Mouse (Mus musculus) lung, postnatal 4 days (tissue): ENCODE results near the gene Tnrc6b.
"Not testable (repeated sequence)": the region's sequence is repeated elsewhere in the genome, so short reads cannot be mapped to it uniquely, and the experiment has no call there.

Experiments used
- DNase-seq, 2 experiments: peaks; one replicate each; pipeline ENCODE4 v3.0.0; 2021

Tnrc6b gene

GRCm38 (mm10) chr15:80797757-80798156 lies 86.6 kb downstream of the Tnrc6b start:
- DNase-seq: peak; percentile 28

- peak; percentile 86 to 91 for DNase-seq
Observed at GRCm38 (mm10) chr15:80798367-80799073, 87.4 kb downstream of the Tnrc6b start.

GRCm38 (mm10) chr15:80799074-80799633 lies 88.0 kb downstream of the Tnrc6b start:
- DNase-seq: peak; percentile 32 to 47

- peak; percentile 40 to 46 for DNase-seq
Observed at GRCm38 (mm10) chr15:80799634-80800137, 88.6 kb downstream of the Tnrc6b start.

GRCm38 (mm10) chr15:80800201-80800600 lies 89.1 kb downstream of the Tnrc6b start:
- no peak for DNase-seq

GRCm38 (mm10) chr15:80800765-80801164 lies 89.7 kb downstream of the Tnrc6b start:
- DNase-seq: no peak

GRCm38 (mm10) chr15:80801597-80801996 lies 90.5 kb downstream of the Tnrc6b start:
- no peak for DNase-seq

- DNase-seq: no peak
Observed at GRCm38 (mm10) chr15:80807162-80807561, 96.0 kb downstream of the Tnrc6b start.

GRCm38 (mm10) chr15:80810226-80810625 lies 99.1 kb downstream of the Tnrc6b start:
- no peak for DNase-seq

- peak in 1 of 2 experiments; percentile 28 for DNase-seq
Observed at GRCm38 (mm10) chr15:80812840-80813239, 101.7 kb downstream of the Tnrc6b start.

- DNase-seq: no peak
Observed at GRCm38 (mm10) chr15:80814792-80815191, 103.7 kb downstream of the Tnrc6b start.

- no peak for DNase-seq
Observed at GRCm38 (mm10) chr15:80822276-80822675, 111.2 kb downstream of the Tnrc6b start.

GRCm38 (mm10) chr15:80831170-80831569 lies 120.1 kb downstream of the Tnrc6b start:
- no peak for DNase-seq

GRCm38 (mm10) chr15:80832808-80833207 lies 121.7 kb downstream of the Tnrc6b start:
- no peak for DNase-seq

GRCm38 (mm10) chr15:80836246-80836645 lies 125.1 kb downstream of the Tnrc6b start:
- DNase-seq: no peak

- no peak for DNase-seq
Observed at GRCm38 (mm10) chr15:80838836-80839235, 127.7 kb downstream of the Tnrc6b start.

- DNase-seq: no peak
Observed at GRCm38 (mm10) chr15:80839653-80840420, 128.7 kb downstream of the Tnrc6b start.

GRCm38 (mm10) chr15:80844262-80844661 lies 133.1 kb downstream of the Tnrc6b start:
- no peak for DNase-seq

GRCm38 (mm10) chr15:80844926-80845325 lies 133.8 kb downstream of the Tnrc6b start:
- no peak for DNase-seq

- DNase-seq: peak in 1 of 2 experiments; percentile 9
Observed at GRCm38 (mm10) chr15:80850004-80850403, 138.9 kb downstream of the Tnrc6b start.

GRCm38 (mm10) chr15:80850682-80851475 lies 139.8 kb downstream of the Tnrc6b start:
- no peak for DNase-seq

GRCm38 (mm10) chr15:80852122-80852521 lies 141.0 kb downstream of the Tnrc6b start:
- no peak for DNase-seq

- not testable (repeated sequence) for DNase-seq
Observed at GRCm38 (mm10) chr15:80852527-80852926, 141.4 kb downstream of the Tnrc6b start.
